Mouse (Mus musculus) embryonic facial prominence, embryonic 15.5 days (tissue): ENCODE measurements around the gene Fads3. TPM values are rescaled to one million over a fixed set of nuclear protein-coding genes. Genes with fewer than 3 reads are reported as not detected.
A peak's percentile ranks its signal among the peaks of the same experiment; 100 is the strongest.

Experiments used
- ATAC-seq: fragments of 200-750 bp; cut with Nextera tagmentation; 2 replicates; pipeline ENCODE4 v1.8.0; 2017; ENCODE audit warnings: low read depth, moderate TSS enrichment; ENCODE audit not compliant: insufficient number of reproducible peaks, low FRiP score, low TSS enrichment
- H3K27ac ChIP-seq: fragments of 300-500 bp; sonication (generic); replicated peaks from 2 replicates; pipeline ENCODE4 v1.5.1; 2015; ENCODE audit warnings: mild to moderate bottlenecking, inconsistent platforms
- H3K27me3 ChIP-seq: fragments of 300-500 bp; sonication (generic); 2 replicates; pipeline ENCODE4 v1.6.1; 2015; ENCODE audit warnings: inconsistent platforms
- H3K36me3 ChIP-seq: fragments of 300-500 bp; sonication (generic); 2 replicates; pipeline ENCODE4 v1.6.1; 2015; ENCODE audit warnings: mild to moderate bottlenecking, inconsistent platforms
- H3K4me1 ChIP-seq: fragments of 300-500 bp; sonication (generic); 2 replicates; pipeline ENCODE4 v1.6.1; 2015; ENCODE audit warnings: inconsistent platforms
- H3K4me2 ChIP-seq: fragments of 300-500 bp; sonication (generic); replicated peaks from 2 replicates; pipeline ENCODE4 v1.6.1; 2015; ENCODE audit warnings: mild to moderate bottlenecking, inconsistent platforms
- H3K4me3 ChIP-seq: fragments of 300-500 bp; sonication (generic); replicated peaks from 2 replicates; pipeline ENCODE4 v1.5.1; 2015; ENCODE audit warnings: mild to moderate bottlenecking, inconsistent platforms
- H3K9ac ChIP-seq: fragments of 300-500 bp; sonication (generic); 2 replicates; pipeline ENCODE4 v1.6.1; 2015; ENCODE audit warnings: inconsistent platforms
- H3K9me3 ChIP-seq: fragments of 300-500 bp; sonication (generic); replicated peaks from 2 replicates; pipeline ENCODE4 v1.6.1; 2016; ENCODE audit warnings: inconsistent platforms
- WGBS: fragments of 180-500 bp; shearing (Covaris S2); methylation state at CpG from one replicate; pipeline ENCODE4 v1.1.7; 2015; 5-methylcytosine and 5-hydroxymethylcytosine counted together
- polyA plus RNA-seq: library from polyadenylated mRNA; unstranded; fragments of >200 nt; fragmentation: Nextera tagmentation; extraction: Ambion mirVana; gene quantifications from 2 replicates; pipeline ENCODE4 v1.2.1, GENCODE M21; 2015

The Fads3 gene
- polyA plus RNA-seq, 1 experiment from 2014 or later = 16.4 TPM

- H3K4me1 ChIP-seq = peaks cover 32% of the 10 kb centered on the region
- no peaks in the 10 kb centered on the region for H3K27me3 ChIP-seq
- no peak overlapping the region for H3K4me3 ChIP-seq
- 69% methylated on average over 1 of the region's 1 CpGs for WGBS
- no peaks in the 10 kb centered on the region for H3K9me3 ChIP-seq
- H3K36me3 ChIP-seq = no peaks in the 10 kb centered on the region
- H3K4me2 ChIP-seq = no peak overlapping the region
- H3K27ac ChIP-seq = no peak overlapping the region
- no peak for ATAC-seq
- no peak overlapping the region for H3K9ac ChIP-seq
Measured at GRCm38 (mm10) chr19:10011408-10011807, 30.0 kb upstream of the Fads3 start.

- no peaks in the 10 kb centered on the region for H3K27me3 ChIP-seq
- ATAC-seq = peak; percentile 53
- no peaks in the 10 kb centered on the region for H3K36me3 ChIP-seq
- H3K27ac ChIP-seq = peak overlapping the region; percentile 92
- H3K4me3 ChIP-seq = no peak overlapping the region
- no peaks in the 10 kb centered on the region for H3K9me3 ChIP-seq
- no peak overlapping the region for H3K9ac ChIP-seq
- H3K4me1 ChIP-seq = peaks cover 38% of the 10 kb centered on the region
- H3K4me2 ChIP-seq = no peak overlapping the region
- WGBS = 9% methylated on average over 6 of the region's 6 CpGs
Measured at GRCm38 (mm10) chr19:10012827-10013278, 28.5 kb upstream of the Fads3 start.

- Histone ChIP-seq H3K27ac (peak overlapping the region; percentile 92), H3K9ac (no peak overlapping the region), H3K4me1 (peaks cover 42% of the 10 kb centered on the region), H3K27me3 (no peaks in the 10 kb centered on the region), H3K36me3 (no peaks in the 10 kb centered on the region), H3K4me2 (no peak overlapping the region), H3K9me3 (no peaks in the 10 kb centered on the region), H3K4me3 (no peak overlapping the region)
- 20% methylated on average over 3 of the region's 3 CpGs for WGBS
- ATAC-seq = 0 out of 2 replicates have a peak, but pooled peaks have one; percentile 4
Measured at GRCm38 (mm10) chr19:10013348-10013747, 28.0 kb upstream of the Fads3 start.

- 35% methylated on average over 5 of the region's 5 CpGs for WGBS
- H3K27me3 ChIP-seq = no peaks in the 10 kb centered on the region
- H3K4me3 ChIP-seq = no peak overlapping the region
- no peaks in the 10 kb centered on the region for H3K36me3 ChIP-seq
- no peaks in the 10 kb centered on the region for H3K9me3 ChIP-seq
- ATAC-seq = peak; percentile 66
- H3K4me2 ChIP-seq = 0 out of 2 replicates have a peak overlapping the region, but pooled peaks have one; percentile 10
- peak overlapping the region; percentile 92 for H3K27ac ChIP-seq
- peaks cover 48% of the 10 kb centered on the region for H3K4me1 ChIP-seq
- no peak overlapping the region for H3K9ac ChIP-seq
Measured at GRCm38 (mm10) chr19:10013913-10014312, 27.5 kb upstream of the Fads3 start.

- no peaks in the 10 kb centered on the region for H3K36me3 ChIP-seq
- peaks cover 57% of the 10 kb centered on the region for H3K4me1 ChIP-seq
- no peaks in the 10 kb centered on the region for H3K9me3 ChIP-seq
- no peaks in the 10 kb centered on the region for H3K27me3 ChIP-seq
- WGBS = 68% methylated on average over 13 of the region's 13 CpGs
- H3K4me3 ChIP-seq = no peak overlapping the region
- 0 out of 2 replicates have a peak overlapping the region, but pooled peaks have one; percentile 92 for H3K27ac ChIP-seq
- no peak overlapping the region for H3K9ac ChIP-seq
- H3K4me2 ChIP-seq = no peak overlapping the region
- ATAC-seq = no peak
Measured at GRCm38 (mm10) chr19:10014824-10015223, 26.5 kb upstream of the Fads3 start.

GRCm38 (mm10) chr19:10015442-10015841 is 25.9 kb upstream of the Fads3 start:
- ATAC-seq = no peak
- no peak overlapping the region for H3K9ac ChIP-seq
- 58% methylated on average over 4 of the region's 4 CpGs for WGBS
- no peak overlapping the region for H3K27ac ChIP-seq
- no peaks in the 10 kb centered on the region for H3K36me3 ChIP-seq
- no peak overlapping the region for H3K4me2 ChIP-seq
- peaks cover 60% of the 10 kb centered on the region for H3K4me1 ChIP-seq
- H3K27me3 ChIP-seq = no peaks in the 10 kb centered on the region
- H3K4me3 ChIP-seq = no peak overlapping the region
- no peaks in the 10 kb centered on the region for H3K9me3 ChIP-seq

- 89% methylated on average over 4 of the region's 4 CpGs for WGBS
- Histone ChIP-seq H3K27me3 (no peaks in the 10 kb centered on the region), H3K36me3 (no peaks in the 10 kb centered on the region), H3K9ac (no peak overlapping the region), H3K9me3 (no peaks in the 10 kb centered on the region), H3K4me2 (no peak overlapping the region), H3K27ac (no peak overlapping the region), H3K4me1 (peaks cover 63% of the 10 kb centered on the region), H3K4me3 (no peak overlapping the region)
- ATAC-seq = no peak
Measured at GRCm38 (mm10) chr19:10016151-10016550, 25.2 kb upstream of the Fads3 start.

GRCm38 (mm10) chr19:10017637-10018526 is 23.5 kb upstream of the Fads3 start:
- peak overlapping the region; percentile 75 for H3K27ac ChIP-seq

GRCm38 (mm10) chr19:10018527-10018818 is 22.9 kb upstream of the Fads3 start:
- Histone ChIP-seq H3K4me1 (peaks cover 70% of the 10 kb centered on the region), H3K9ac (peak overlapping the region; percentile 62), H3K9me3 (no peaks in the 10 kb centered on the region), H3K4me3 (peak overlapping the region; percentile 66), H3K27ac (peak overlapping the region; percentile 75; the same call in 1 of the 2 replicates), H3K4me2 (peak overlapping the region; percentile 92), H3K36me3 (no peaks in the 10 kb centered on the region), H3K27me3 (no peaks in the 10 kb centered on the region)
- WGBS = 1% methylated on average over 3 of the region's 3 CpGs
- ATAC-seq = 0 out of 2 replicates have a peak, but pooled peaks have one; percentile 8

More at GRCm38 (mm10) chr19:10017637-10018526, 23.5 kb upstream of the Fads3 start:
- H3K9me3 ChIP-seq = no peaks in the 10 kb centered on the region
- no peaks in the 10 kb centered on the region for H3K36me3 ChIP-seq
- peaks cover 71% of the 10 kb centered on the region for H3K4me1 ChIP-seq
- peak overlapping the region; percentile 66 for H3K4me3 ChIP-seq
- peak overlapping the region; percentile 62 for H3K9ac ChIP-seq
- WGBS = 6% methylated on average over 44 of the region's 44 CpGs
- ATAC-seq = peak; percentile 89
- peak overlapping the region; percentile 92 for H3K4me2 ChIP-seq
- H3K27me3 ChIP-seq = no peaks in the 10 kb centered on the region

GRCm38 (mm10) chr19:10019214-10019760 is 22.1 kb upstream of the Fads3 start:
- 0 out of 2 replicates have a peak overlapping the region, but pooled peaks have one; percentile 22 for H3K27ac ChIP-seq

GRCm38 (mm10) chr19:10021981-10022380 is 19.4 kb upstream of the Fads3 start:
- no peak for ATAC-seq
- whole genome bisulfite sequencing = 83% methylated on average over 2 of the region's 2 CpGs
- H3K9me3 ChIP-seq = no peaks in the 10 kb centered on the region
- peak overlapping the region; percentile 49 for H3K27ac ChIP-seq
- H3K4me3 ChIP-seq = no peak overlapping the region
- H3K4me1 ChIP-seq = peaks cover 65% of the 10 kb centered on the region
- H3K36me3 ChIP-seq = peaks cover under 1% of the 10 kb centered on the region; the same call in 1 of the 2 replicates
- no peak overlapping the region for H3K9ac ChIP-seq
- no peaks in the 10 kb centered on the region for H3K27me3 ChIP-seq
- no peak overlapping the region for H3K4me2 ChIP-seq

More at GRCm38 (mm10) chr19:10019214-10019760, 22.1 kb upstream of the Fads3 start:
- Histone ChIP-seq H3K4me2 (peak overlapping the region; percentile 92), H3K36me3 (no peaks in the 10 kb centered on the region), H3K9me3 (no peaks in the 10 kb centered on the region), H3K27me3 (no peaks in the 10 kb centered on the region), H3K9ac (peak overlapping the region; percentile 62), H3K4me3 (peak overlapping the region; percentile 66), H3K4me1 (peaks cover 62% of the 10 kb centered on the region)
- ATAC-seq = no peak
- WGBS = 53% methylated on average over 4 of the region's 4 CpGs
